Mouse (Mus musculus): ENCODE results near the gene Saxo1. TPM values are rescaled to one million over a fixed set of nuclear protein-coding genes. Genes with fewer than 3 reads are reported as not detected.

Saxo1 gene
- polyA plus RNA-seq, 1 experiment from 2014 or later = not detected

DNA sequence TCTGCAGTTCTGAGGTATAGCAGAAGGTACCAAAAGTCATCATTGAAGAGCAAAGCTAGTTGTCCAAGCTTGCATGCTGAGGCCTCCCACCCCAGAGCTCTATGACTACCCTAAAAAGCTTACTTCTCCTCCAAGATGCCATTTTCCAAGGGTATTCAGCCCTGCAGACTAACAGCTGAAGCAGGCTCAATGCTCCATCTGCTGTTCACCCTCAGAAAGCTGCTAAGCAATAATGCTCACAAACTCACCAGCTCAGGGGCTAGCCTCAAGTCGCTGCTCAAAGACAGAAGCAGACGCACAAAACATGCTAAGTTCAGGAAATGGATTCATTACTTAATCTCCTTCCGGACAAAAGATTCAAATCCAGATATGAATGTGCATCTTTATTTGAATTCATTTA lies 77.2 kb downstream of the Saxo1 start:
- Histone ChIP-seq H3K9me3 (replicated peaks; ENCODE audit: control insufficient read depth, low read length) (no peaks in the 10 kb centered on the region), H3K36me3 (ENCODE audit: control insufficient read depth, insufficient read depth) (no peaks in the 10 kb centered on the region), H3K4me3 (ENCODE audit: low read depth, low read length) (no peak overlapping the region), H3K9ac (ENCODE audit: low read depth, low read length) (no peak overlapping the region), H3K4me1 (ENCODE audit: control insufficient read depth, low read depth, low read length) (no peaks in the 10 kb centered on the region), H3K27me3 (ENCODE audit: control insufficient read depth, insufficient read depth, low read depth, low read length) (no peaks in the 10 kb centered on the region), H3K4me2 (ENCODE audit: low read depth, low read length) (no peak overlapping the region), H3K27ac (ENCODE audit: low read length) (no peak overlapping the region)
- ATAC-seq (ENCODE audit: low read depth) = no peak
- 57% methylated on average over 3 of the region's 3 CpGs for WGBS (ENCODE audit: insufficient replicate concordance)

DNA sequence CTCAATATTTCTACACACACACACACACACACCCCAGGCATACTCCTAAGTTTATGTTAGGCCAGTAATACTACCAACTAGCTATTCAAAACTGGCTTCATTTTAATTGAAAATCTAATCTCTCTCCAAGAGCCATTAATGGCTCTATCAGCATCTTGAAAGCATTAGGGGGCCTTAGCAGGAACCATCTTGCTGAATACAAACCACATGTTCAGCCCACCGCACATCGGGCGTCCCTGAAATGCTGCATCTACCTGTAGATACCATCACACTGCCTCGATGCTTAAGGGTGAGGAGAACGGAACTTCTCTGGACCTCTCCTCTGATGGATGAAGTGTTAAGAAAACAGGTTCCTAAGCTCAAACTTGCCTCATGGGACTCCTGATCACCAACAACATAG lies 93.3 kb downstream of the Saxo1 start:
- Histone ChIP-seq H3K27ac (ENCODE audit: low read length) (no peak overlapping the region), H3K36me3 (ENCODE audit: control insufficient read depth, insufficient read depth) (no peaks in the 10 kb centered on the region), H3K9me3 (replicated peaks; ENCODE audit: control insufficient read depth, low read length) (no peaks in the 10 kb centered on the region), H3K9ac (ENCODE audit: low read depth, low read length) (no peak overlapping the region), H3K4me3 (ENCODE audit: low read depth, low read length) (no peak overlapping the region), H3K27me3 (ENCODE audit: control insufficient read depth, insufficient read depth, low read depth, low read length) (no peaks in the 10 kb centered on the region), H3K4me2 (ENCODE audit: low read depth, low read length) (no peak overlapping the region), H3K4me1 (ENCODE audit: control insufficient read depth, low read depth, low read length) (no peaks in the 10 kb centered on the region)
- WGBS (ENCODE audit: insufficient replicate concordance) = 83% methylated on average over 5 of the region's 5 CpGs
- ATAC-seq (ENCODE audit: low read depth) = no peak

DNA sequence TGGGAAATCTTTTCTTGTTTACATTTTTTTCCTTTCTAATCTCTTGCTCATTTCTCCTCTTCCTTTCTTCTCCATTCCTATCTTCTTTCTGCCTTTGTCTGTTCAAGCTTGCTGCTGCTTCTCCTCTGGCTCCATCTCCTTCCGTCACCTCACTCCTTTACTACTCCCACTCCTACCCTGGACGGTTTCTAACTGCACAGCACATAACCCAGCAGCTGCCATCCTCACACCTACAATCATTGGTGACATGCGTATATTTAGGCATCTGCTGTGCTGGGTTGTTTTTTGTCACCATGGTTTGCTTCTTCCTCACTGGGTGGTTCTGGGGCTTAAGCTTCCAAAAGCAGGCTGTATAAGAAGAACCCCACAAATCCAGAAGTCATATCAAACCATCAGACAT lies 107.7 kb downstream of the Saxo1 start:
- Histone ChIP-seq H3K27ac (ENCODE audit: low read length) (no peak overlapping the region), H3K4me2 (ENCODE audit: low read depth, low read length) (no peak overlapping the region), H3K9me3 (replicated peaks; ENCODE audit: control insufficient read depth, low read length) (no peaks in the 10 kb centered on the region), H3K27me3 (ENCODE audit: control insufficient read depth, insufficient read depth, low read depth, low read length) (no peaks in the 10 kb centered on the region), H3K36me3 (ENCODE audit: control insufficient read depth, insufficient read depth) (no peaks in the 10 kb centered on the region), H3K4me3 (ENCODE audit: low read depth, low read length) (no peak overlapping the region), H3K9ac (ENCODE audit: low read depth, low read length) (no peak overlapping the region), H3K4me1 (ENCODE audit: control insufficient read depth, low read depth, low read length) (no peaks in the 10 kb centered on the region)
- ATAC-seq (ENCODE audit: low read depth) = no peak
- WGBS (ENCODE audit: insufficient replicate concordance) = 48% methylated on average over 3 of the region's 3 CpGs

DNA sequence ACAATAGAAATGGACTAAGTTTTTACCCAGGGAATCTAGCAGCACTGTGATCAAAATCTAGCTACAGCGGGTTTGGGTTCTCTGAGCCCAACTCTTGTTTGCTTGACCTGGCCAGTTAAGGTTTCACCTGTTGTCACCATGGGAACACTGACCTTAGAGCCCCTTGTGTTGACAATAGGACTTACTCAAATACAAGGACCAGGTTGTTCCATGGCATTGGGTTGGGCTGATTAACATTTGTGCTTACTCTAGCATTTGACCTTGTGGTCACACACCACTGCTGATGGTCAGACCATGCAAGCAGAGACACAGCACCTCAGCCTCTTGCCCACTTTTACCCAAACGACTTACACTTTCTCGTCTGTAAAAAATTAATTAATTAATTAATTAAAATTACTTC lies 121.8 kb downstream of the Saxo1 start:
- Histone ChIP-seq H3K4me1 (ENCODE audit: control insufficient read depth, low read depth, low read length) (no peaks in the 10 kb centered on the region), H3K27ac (ENCODE audit: low read length) (no peak overlapping the region), H3K27me3 (ENCODE audit: control insufficient read depth, insufficient read depth, low read depth, low read length) (no peaks in the 10 kb centered on the region), H3K9me3 (replicated peaks; ENCODE audit: control insufficient read depth, low read length) (no peaks in the 10 kb centered on the region), H3K4me2 (ENCODE audit: low read depth, low read length) (no peak overlapping the region), H3K9ac (ENCODE audit: low read depth, low read length) (no peak overlapping the region), H3K4me3 (ENCODE audit: low read depth, low read length) (no peak overlapping the region), H3K36me3 (ENCODE audit: control insufficient read depth, insufficient read depth) (no peaks in the 10 kb centered on the region)
- ATAC-seq (ENCODE audit: low read depth) = peak; percentile 95
- 53% methylated on average over 3 of the region's 3 CpGs for WGBS (ENCODE audit: insufficient replicate concordance)

DNA sequence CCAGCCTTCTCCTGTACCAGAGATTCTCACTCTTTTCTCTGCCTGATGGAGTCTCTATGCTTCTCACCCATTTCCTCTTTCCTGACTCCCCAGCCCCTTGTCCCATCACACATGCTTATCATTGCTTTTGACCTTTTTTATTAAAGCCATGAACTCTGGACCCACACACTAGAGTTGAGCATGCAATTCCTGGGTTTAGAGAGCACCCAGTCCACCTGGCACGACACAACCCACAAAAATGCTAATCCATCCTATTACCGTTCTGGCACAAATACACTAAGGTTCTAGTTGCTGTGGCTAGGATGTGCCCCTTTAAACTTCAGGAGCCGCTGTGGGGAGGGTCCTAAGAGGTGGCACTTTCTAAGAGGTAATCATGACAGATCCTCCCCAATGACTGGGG lies 122.5 kb downstream of the Saxo1 start:
- no peaks in the 10 kb centered on the region for H3K27me3 ChIP-seq (ENCODE audit: control insufficient read depth, insufficient read depth, low read depth, low read length)
- H3K36me3 ChIP-seq (ENCODE audit: control insufficient read depth, insufficient read depth) = no peaks in the 10 kb centered on the region
- no peak overlapping the region for H3K4me2 ChIP-seq (ENCODE audit: low read depth, low read length)
- H3K4me3 ChIP-seq (ENCODE audit: low read depth, low read length) = no peak overlapping the region
- H3K27ac ChIP-seq (ENCODE audit: low read length) = no peak overlapping the region
- WGBS (ENCODE audit: insufficient replicate concordance) = 53% methylated on average over 3 of the region's 3 CpGs
- no peak for ATAC-seq (ENCODE audit: low read depth)
- no peaks in the 10 kb centered on the region for H3K4me1 ChIP-seq (ENCODE audit: control insufficient read depth, low read depth, low read length)
- H3K9me3 ChIP-seq (replicated peaks; ENCODE audit: control insufficient read depth, low read length) = no peaks in the 10 kb centered on the region
- H3K9ac ChIP-seq (ENCODE audit: low read depth, low read length) = no peak overlapping the region

DNA sequence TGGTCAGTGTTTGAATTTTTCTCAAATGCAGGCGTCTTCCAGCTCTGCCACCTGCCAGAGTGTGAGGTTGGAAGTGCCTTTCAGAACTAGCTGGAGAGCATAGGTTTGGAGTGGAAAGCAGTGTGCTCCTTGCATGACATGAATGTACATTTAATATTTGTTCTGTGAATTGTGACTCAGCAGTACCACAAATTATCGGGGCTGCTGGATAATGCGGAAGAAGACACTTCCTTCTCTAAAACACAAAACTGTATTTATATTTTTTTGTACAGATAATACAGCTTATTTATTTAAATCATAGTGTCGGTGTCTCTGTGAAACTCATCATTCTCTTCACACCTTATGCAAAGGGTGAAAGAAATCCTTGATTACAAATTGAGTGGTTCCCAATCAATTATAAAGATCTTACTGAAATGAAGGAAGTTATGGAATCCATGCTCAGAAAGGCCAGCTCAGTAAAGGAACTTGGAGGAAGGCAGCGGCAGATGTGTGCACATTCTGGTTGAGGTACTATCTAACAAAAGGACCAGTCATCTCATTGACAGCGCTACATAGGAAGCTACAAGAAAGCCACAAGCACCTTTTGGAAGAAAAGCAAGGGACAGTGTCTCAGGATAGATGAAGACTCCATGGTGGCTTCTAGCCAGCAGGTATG lies 129.9 kb downstream of the Saxo1 start:
- no peak overlapping the region for H3K4me2 ChIP-seq (ENCODE audit: low read depth, low read length)
- no peaks in the 10 kb centered on the region for H3K27me3 ChIP-seq (ENCODE audit: control insufficient read depth, insufficient read depth, low read depth, low read length)
- no peak for ATAC-seq (ENCODE audit: low read depth)
- H3K9me3 ChIP-seq (replicated peaks; ENCODE audit: control insufficient read depth, low read length) = no peaks in the 10 kb centered on the region
- no peak overlapping the region for H3K4me3 ChIP-seq (ENCODE audit: low read depth, low read length)
- WGBS (ENCODE audit: insufficient replicate concordance) = 38% methylated on average over 6 of the region's 6 CpGs
- H3K36me3 ChIP-seq (ENCODE audit: control insufficient read depth, insufficient read depth) = no peaks in the 10 kb centered on the region
- no peak overlapping the region for H3K9ac ChIP-seq (ENCODE audit: low read depth, low read length)
- H3K4me1 ChIP-seq (ENCODE audit: control insufficient read depth, low read depth, low read length) = no peaks in the 10 kb centered on the region
- H3K27ac ChIP-seq (ENCODE audit: low read length) = no peak overlapping the region

DNA sequence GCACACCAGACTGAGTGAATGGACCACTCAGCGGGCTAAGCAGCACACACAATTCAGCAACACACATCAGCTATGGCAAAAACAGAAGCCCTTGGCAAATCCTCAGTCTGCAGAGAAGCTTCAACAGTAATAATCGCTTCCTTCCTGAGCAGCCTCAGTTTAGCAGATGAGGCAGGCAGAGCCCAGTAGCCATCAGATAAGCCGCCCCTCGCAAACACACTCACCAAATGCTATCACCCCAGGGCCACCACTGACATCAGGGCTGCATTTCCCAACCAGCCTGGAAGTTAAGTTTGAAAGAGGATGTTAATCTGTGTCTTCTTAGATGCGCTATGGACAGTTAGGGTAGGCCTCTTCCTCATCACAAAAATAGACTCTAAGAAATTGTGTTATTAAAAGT lies 130.8 kb downstream of the Saxo1 start:
- ATAC-seq (ENCODE audit: low read depth) = no peak
- H3K27ac ChIP-seq (ENCODE audit: low read length) = no peak overlapping the region
- H3K36me3 ChIP-seq (ENCODE audit: control insufficient read depth, insufficient read depth) = no peaks in the 10 kb centered on the region
- WGBS (ENCODE audit: insufficient replicate concordance) = 30% methylated on average over 5 of the region's 5 CpGs
- no peaks in the 10 kb centered on the region for H3K4me1 ChIP-seq (ENCODE audit: control insufficient read depth, low read depth, low read length)
- H3K4me3 ChIP-seq (ENCODE audit: low read depth, low read length) = no peak overlapping the region
- no peaks in the 10 kb centered on the region for H3K27me3 ChIP-seq (ENCODE audit: control insufficient read depth, insufficient read depth, low read depth, low read length)
- no peak overlapping the region for H3K9ac ChIP-seq (ENCODE audit: low read depth, low read length)
- H3K9me3 ChIP-seq (replicated peaks; ENCODE audit: control insufficient read depth, low read length) = no peaks in the 10 kb centered on the region
- H3K4me2 ChIP-seq (ENCODE audit: low read depth, low read length) = no peak overlapping the region

DNA sequence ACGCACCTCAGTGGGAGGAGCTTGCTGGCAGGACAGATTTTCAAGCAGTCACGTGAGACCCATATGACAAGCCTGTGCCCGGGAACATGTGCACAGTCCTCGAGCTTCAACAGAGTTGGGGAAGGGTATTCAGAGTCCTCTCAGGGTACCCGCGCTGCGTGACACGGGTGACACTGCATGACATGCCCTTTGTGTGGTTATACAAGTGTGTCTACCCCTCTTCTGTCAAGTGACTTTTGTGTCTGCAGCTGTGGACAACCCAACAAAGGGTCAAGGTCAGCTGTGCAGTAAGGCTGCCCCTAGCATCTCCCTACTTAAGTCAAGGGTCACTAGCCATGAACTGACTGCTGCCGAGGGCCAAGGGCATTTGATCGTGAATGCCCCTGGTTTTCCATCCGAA lies 131.6 kb downstream of the Saxo1 start:
- no peaks in the 10 kb centered on the region for H3K4me1 ChIP-seq (ENCODE audit: control insufficient read depth, low read depth, low read length)
- H3K4me3 ChIP-seq (ENCODE audit: low read depth, low read length) = no peak overlapping the region
- no peaks in the 10 kb centered on the region for H3K9me3 ChIP-seq (replicated peaks; ENCODE audit: control insufficient read depth, low read length)
- no peaks in the 10 kb centered on the region for H3K36me3 ChIP-seq (ENCODE audit: control insufficient read depth, insufficient read depth)
- ATAC-seq (ENCODE audit: low read depth) = no peak
- no peak overlapping the region for H3K4me2 ChIP-seq (ENCODE audit: low read depth, low read length)
- no peak overlapping the region for H3K27ac ChIP-seq (ENCODE audit: low read length)
- H3K27me3 ChIP-seq (ENCODE audit: control insufficient read depth, insufficient read depth, low read depth, low read length) = no peaks in the 10 kb centered on the region
- WGBS (ENCODE audit: insufficient replicate concordance) = 68% methylated on average over 11 of the region's 11 CpGs
- no peak overlapping the region for H3K9ac ChIP-seq (ENCODE audit: low read depth, low read length)

DNA sequence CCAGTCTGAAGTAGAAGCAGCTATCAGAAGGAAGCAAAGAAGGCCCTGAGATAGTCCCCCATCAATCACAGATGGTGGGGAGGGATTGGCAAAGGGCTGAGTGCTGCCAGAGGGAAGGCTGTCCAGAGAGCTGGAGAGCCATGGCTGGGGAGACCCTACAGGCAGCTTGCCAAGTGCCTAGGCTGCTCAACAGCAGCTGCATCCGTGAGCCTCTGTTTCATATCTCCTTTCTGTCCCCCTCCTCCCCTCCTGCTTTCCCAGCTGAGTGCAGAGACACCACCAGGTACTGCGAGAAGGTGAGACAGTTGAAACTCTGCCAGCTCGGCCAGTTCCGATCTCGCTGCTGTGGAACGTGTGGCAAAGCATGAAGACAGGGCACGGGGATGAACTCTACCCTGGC lies 132.5 kb downstream of the Saxo1 start:
- no peak overlapping the region for H3K4me2 ChIP-seq (ENCODE audit: low read depth, low read length)
- no peak overlapping the region for H3K27ac ChIP-seq (ENCODE audit: low read length)
- no peaks in the 10 kb centered on the region for H3K9me3 ChIP-seq (replicated peaks; ENCODE audit: control insufficient read depth, low read length)
- WGBS (ENCODE audit: insufficient replicate concordance) = 55% methylated on average over 7 of the region's 7 CpGs
- ATAC-seq (ENCODE audit: low read depth) = no peak
- no peak overlapping the region for H3K4me3 ChIP-seq (ENCODE audit: low read depth, low read length)
- H3K4me1 ChIP-seq (ENCODE audit: control insufficient read depth, low read depth, low read length) = no peaks in the 10 kb centered on the region
- no peaks in the 10 kb centered on the region for H3K36me3 ChIP-seq (ENCODE audit: control insufficient read depth, insufficient read depth)
- no peak overlapping the region for H3K9ac ChIP-seq (ENCODE audit: low read depth, low read length)
- no peaks in the 10 kb centered on the region for H3K27me3 ChIP-seq (ENCODE audit: control insufficient read depth, insufficient read depth, low read depth, low read length)
